Mouse (Mus musculus): ENCODE measurements around the gene Yipf6. TPM values are rescaled to one million over a fixed set of nuclear protein-coding genes. Genes with fewer than 3 reads are reported as not detected.
A peak's percentile ranks its signal among the peaks of the same experiment; 100 is the strongest.
"Not testable (repeated sequence)": the region's sequence is repeated elsewhere in the genome, so short reads cannot be mapped to it uniquely, and the experiment has no call there.

Gene Yipf6
- polyA plus RNA-seq, 1 experiment from 2014 or later, result 14.4 TPM

GRCm38 (mm10) chrX:98959050-98959449 is 22.9 kb downstream of the Yipf6 start:
- Histone ChIP-seq H3K9me3 (replicated peaks) (no peaks in the 10 kb centered on the region), H3K4me3 (replicated peaks) (no peak overlapping the region), H3K9ac (no peak overlapping the region), H3K27me3 (no peaks in the 10 kb centered on the region), H3K36me3 (no peaks in the 10 kb centered on the region), H3K4me1 (replicated peaks) (no peaks in the 10 kb centered on the region), H3K4me2 (no peak overlapping the region), H3K27ac (no peak overlapping the region)
- no peak for DNase-seq
- 33% methylated on average over 4 of the region's 4 CpGs for WGBS (ENCODE audit: insufficient replicate concordance)
- ATAC-seq (ENCODE audit: low read depth), result peak; percentile 45; the same call in 1 of the 2 replicates

GRCm38 (mm10) chrX:98963742-98964141 is 27.6 kb downstream of the Yipf6 start:
- no peaks in the 10 kb centered on the region for H3K27me3 ChIP-seq
- no peak for ATAC-seq (ENCODE audit: low read depth)
- H3K4me3 ChIP-seq (replicated peaks), result no peak overlapping the region
- H3K4me1 ChIP-seq (replicated peaks), result no peaks in the 10 kb centered on the region
- DNase-seq, result no peak
- H3K9ac ChIP-seq, result no peak overlapping the region
- H3K36me3 ChIP-seq, result no peaks in the 10 kb centered on the region
- no peak overlapping the region for H3K4me2 ChIP-seq
- no peak overlapping the region for H3K27ac ChIP-seq
- H3K9me3 ChIP-seq (replicated peaks), result no peaks in the 10 kb centered on the region

- DNase-seq (no peak), ATAC-seq (ENCODE audit: low read depth) (no peak)
- Histone ChIP-seq H3K27ac (no peak overlapping the region), H3K9me3 (replicated peaks) (no peaks in the 10 kb centered on the region), H3K4me1 (replicated peaks) (no peaks in the 10 kb centered on the region), H3K36me3 (no peaks in the 10 kb centered on the region), H3K27me3 (no peaks in the 10 kb centered on the region), H3K4me2 (no peak overlapping the region), H3K4me3 (replicated peaks) (no peak overlapping the region), H3K9ac (no peak overlapping the region)
Observed at GRCm38 (mm10) chrX:98964513-98964912, 28.4 kb downstream of the Yipf6 start.

- not testable (repeated sequence) for H3K27ac ChIP-seq; H3K36me3 ChIP-seq; H3K4me3 ChIP-seq (replicated peaks); ATAC-seq (ENCODE audit: low read depth); DNase-seq; H3K4me2 ChIP-seq; H3K4me1 ChIP-seq (replicated peaks); H3K9ac ChIP-seq; H3K27me3 ChIP-seq; H3K9me3 ChIP-seq (replicated peaks)
- 39% methylated on average over 5 of the region's 5 CpGs for WGBS (ENCODE audit: insufficient replicate concordance)
Observed at GRCm38 (mm10) chrX:98986611-98987010, 50.5 kb downstream of the Yipf6 start.

- ATAC-seq (ENCODE audit: low read depth) (no peak), DNase-seq (peak; percentile 2)
- Histone ChIP-seq H3K27ac (no peak overlapping the region), H3K4me1 (replicated peaks) (no peaks in the 10 kb centered on the region), H3K9ac (no peak overlapping the region), H3K27me3 (no peaks in the 10 kb centered on the region), H3K4me2 (no peak overlapping the region), H3K9me3 (replicated peaks) (no peaks in the 10 kb centered on the region), H3K4me3 (replicated peaks) (no peak overlapping the region), H3K36me3 (no peaks in the 10 kb centered on the region)
- WGBS (ENCODE audit: insufficient replicate concordance), result 31% methylated on average over 6 of the region's 6 CpGs
Observed at GRCm38 (mm10) chrX:98989574-98989973, 53.5 kb downstream of the Yipf6 start.

Other genes starting within 250 kb of the Yipf6 start
- 2.1 and 2.7 TPM in 2 replicates for gene Ophn1, start 45.3 kb upstream of the Yipf6 start, polyA plus RNA-seq (2015; fragmentation: Nextera tagmentation; extraction: Ambion mirVana)
- 3.2 and 3.8 TPM in 2 replicates for gene Stard8, start 66.9 kb downstream of the Yipf6 start, polyA plus RNA-seq (2015; fragmentation: Nextera tagmentation; extraction: Ambion mirVana)
- gene Efnb1, start 199.8 kb downstream of the Yipf6 start, polyA plus RNA-seq (2015; fragmentation: Nextera tagmentation; extraction: Ambion mirVana), result 4.9 and 5.5 TPM in 2 replicates

Measured in liver, embryonic 13.5 days (tissue).